Mouse (Mus musculus) hindbrain, embryonic 16.5 days (tissue): Measurements from ENCODE around the gene Eomes. TPM values are rescaled to one million over a fixed set of nuclear protein-coding genes. Genes with fewer than 3 reads are reported as not detected.

Experiments used
- ATAC-seq: fragments of 200-750 bp; cut with Nextera tagmentation; 2 replicates; pipeline ENCODE4 v1.8.0; 2017; ENCODE audit warnings: moderate TSS enrichment, moderate library complexity
- H3K27ac ChIP-seq: fragments of 300-500 bp; sonication (generic); 2 replicates; pipeline ENCODE4 v1.5.1; 2014; ENCODE audit warnings: low read depth, mild to moderate bottlenecking, control low read depth, low read length, moderate library complexity
- H3K27me3 ChIP-seq: fragments of 300-500 bp; sonication (generic); replicated peaks from 2 replicates; pipeline ENCODE4 v1.6.1; 2014; ENCODE audit warnings: low read length; ENCODE audit not compliant: control insufficient read depth, insufficient read depth
- H3K36me3 ChIP-seq: fragments of 300-500 bp; sonication (generic); 2 replicates; pipeline ENCODE4 v1.6.1; 2014; ENCODE audit warnings: mild to moderate bottlenecking, low read length, moderate library complexity, mixed read lengths; ENCODE audit not compliant: control insufficient read depth, insufficient read depth
- H3K4me1 ChIP-seq: fragments of 300-500 bp; sonication (generic); 2 replicates; pipeline ENCODE4 v1.6.1; 2014; ENCODE audit warnings: low read depth, low read length; ENCODE audit not compliant: control insufficient read depth, insufficient read depth
- H3K4me2 ChIP-seq: fragments of 300-500 bp; sonication (generic); 2 replicates; pipeline ENCODE4 v1.6.1; 2014; ENCODE audit warnings: mild to moderate bottlenecking, low read length, control low read depth, moderate library complexity
- H3K4me3 ChIP-seq: fragments of 300-500 bp; sonication (generic); 2 replicates; pipeline ENCODE4 v1.5.1; 2014; ENCODE audit warnings: mild to moderate bottlenecking, low read length, control low read depth, moderate library complexity
- H3K9ac ChIP-seq: fragments of 300-500 bp; sonication (generic); 2 replicates; pipeline ENCODE4 v1.6.1; 2014; ENCODE audit warnings: low read depth, mild to moderate bottlenecking, control low read depth, low read length, moderate library complexity
- H3K9me3 ChIP-seq: fragments of 300-500 bp; sonication (generic); 2 replicates; pipeline ENCODE4 v1.6.1; 2014; ENCODE audit warnings: mild to moderate bottlenecking, low read length, moderate library complexity; ENCODE audit not compliant: control insufficient read depth
- WGBS: fragments of 180-500 bp; shearing (Covaris S2); extraction: QIAGEN DNeasy Blood & Tissue Kit; methylation state at CpG from one replicate; pipeline ENCODE4 v1.1.7; 2014; 5-methylcytosine and 5-hydroxymethylcytosine counted together
- polyA plus RNA-seq: library from polyadenylated mRNA; unstranded; fragments of >200 nt; fragmentation: Nextera tagmentation; extraction: Ambion mirVana; gene quantifications from 2 replicates; pipeline ENCODE4 v1.2.1, GENCODE M21; 2015

Gene Eomes
- polyA plus RNA-seq, 1 experiment from 2014 or later, result 3.1 TPM

DNA sequence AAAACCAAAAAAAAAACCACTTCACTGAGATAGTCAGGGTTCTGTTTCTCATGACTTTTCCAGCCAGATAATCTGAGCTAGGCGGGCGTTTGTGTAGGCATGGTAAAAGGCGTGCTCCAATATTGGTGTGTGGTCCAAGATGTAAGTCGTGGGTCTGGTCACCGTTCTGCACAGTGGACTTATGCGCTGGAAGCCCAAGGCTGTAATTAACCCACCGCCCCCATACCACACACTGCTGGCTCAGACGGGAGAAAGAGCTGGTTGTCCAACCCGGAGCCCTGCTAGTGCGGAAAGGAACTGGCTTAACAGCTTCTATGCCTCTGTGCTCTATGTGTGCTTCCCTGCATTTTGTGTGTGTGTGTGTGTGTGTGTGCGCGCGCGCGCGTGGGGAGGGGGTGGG lies 8.7 kb upstream of the Eomes start:
- no peaks in the 10 kb centered on the region for H3K9me3 ChIP-seq
- no peak overlapping the region for H3K27ac ChIP-seq
- H3K36me3 ChIP-seq, result no peaks in the 10 kb centered on the region
- no peak overlapping the region for H3K9ac ChIP-seq
- WGBS, result 9% methylated on average over 16 of the region's 16 CpGs
- peaks cover 36% of the 10 kb centered on the region for H3K27me3 ChIP-seq
- no peak overlapping the region for H3K4me3 ChIP-seq
- no peak for ATAC-seq
- H3K4me1 ChIP-seq, result peaks cover 6% of the 10 kb centered on the region; the same call in 1 of the 2 replicates
- H3K4me2 ChIP-seq, result no peak overlapping the region

DNA sequence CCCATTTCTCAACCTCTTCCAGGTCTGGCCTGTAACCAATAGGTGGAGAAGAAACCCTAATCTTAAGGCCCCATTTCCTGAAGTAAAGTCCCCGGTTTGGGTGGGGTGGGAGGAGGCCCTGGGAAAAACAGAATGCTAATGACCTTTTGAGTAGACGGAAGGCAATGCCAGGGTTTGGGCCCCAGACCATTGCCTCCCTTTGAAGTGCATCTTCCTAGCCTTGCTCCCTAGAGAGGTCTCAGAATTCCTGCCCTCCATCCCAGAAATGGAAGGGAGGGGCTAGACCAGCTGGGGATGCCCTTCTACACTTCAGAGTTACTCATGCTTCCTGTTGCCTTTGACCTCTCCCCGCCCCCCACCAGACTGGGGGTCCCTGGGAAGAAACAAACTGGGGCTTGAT lies 6.7 kb upstream of the Eomes start:
- Histone ChIP-seq H3K27ac (no peak overlapping the region), H3K4me1 (peaks cover 6% of the 10 kb centered on the region), H3K9me3 (no peaks in the 10 kb centered on the region), H3K9ac (no peak overlapping the region), H3K4me2 (no peak overlapping the region), H3K27me3 (peaks cover 42% of the 10 kb centered on the region), H3K4me3 (no peak overlapping the region), H3K36me3 (no peaks in the 10 kb centered on the region)
- WGBS, result 9% methylated on average over 3 of the region's 3 CpGs
- no peak for ATAC-seq

DNA sequence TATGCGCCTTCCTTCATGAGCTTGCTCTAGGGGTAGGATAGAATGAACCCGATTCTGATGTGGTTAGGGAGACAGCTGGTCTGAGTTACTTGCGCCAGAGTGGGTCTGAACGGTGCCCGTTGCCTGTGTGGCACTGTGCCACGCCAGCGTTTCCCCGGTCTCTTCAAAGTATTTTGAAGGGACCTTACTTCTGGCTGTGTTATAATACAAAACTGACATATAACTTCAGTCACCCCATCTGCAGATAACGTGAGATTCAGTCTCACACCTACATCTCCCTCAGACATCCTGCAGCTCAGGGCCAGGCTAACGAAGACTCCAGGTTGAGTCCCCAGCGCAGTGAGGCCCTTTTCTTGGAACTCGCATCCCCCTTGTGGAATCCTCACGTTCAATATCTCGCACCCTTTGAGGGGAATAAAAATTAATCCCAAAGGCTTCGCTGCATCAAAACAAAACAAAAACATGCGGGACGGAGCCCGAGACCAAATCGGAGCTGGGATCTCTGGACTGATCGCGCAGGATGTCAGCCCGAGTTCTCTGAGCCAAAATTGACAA lies 1.7 kb upstream of the Eomes start:
- peaks cover 19% of the 10 kb centered on the region for H3K4me1 ChIP-seq
- peak overlapping the region; percentile 61 for H3K4me2 ChIP-seq
- H3K9me3 ChIP-seq, result no peaks in the 10 kb centered on the region
- no peak for ATAC-seq
- no peaks in the 10 kb centered on the region for H3K36me3 ChIP-seq
- H3K27me3 ChIP-seq, result peaks cover 46% of the 10 kb centered on the region
- no peak overlapping the region for H3K9ac ChIP-seq
- WGBS, result 1% methylated on average over 22 of the region's 22 CpGs
- H3K4me3 ChIP-seq, result peak overlapping the region; percentile 43
- H3K27ac ChIP-seq, result no peak overlapping the region

DNA sequence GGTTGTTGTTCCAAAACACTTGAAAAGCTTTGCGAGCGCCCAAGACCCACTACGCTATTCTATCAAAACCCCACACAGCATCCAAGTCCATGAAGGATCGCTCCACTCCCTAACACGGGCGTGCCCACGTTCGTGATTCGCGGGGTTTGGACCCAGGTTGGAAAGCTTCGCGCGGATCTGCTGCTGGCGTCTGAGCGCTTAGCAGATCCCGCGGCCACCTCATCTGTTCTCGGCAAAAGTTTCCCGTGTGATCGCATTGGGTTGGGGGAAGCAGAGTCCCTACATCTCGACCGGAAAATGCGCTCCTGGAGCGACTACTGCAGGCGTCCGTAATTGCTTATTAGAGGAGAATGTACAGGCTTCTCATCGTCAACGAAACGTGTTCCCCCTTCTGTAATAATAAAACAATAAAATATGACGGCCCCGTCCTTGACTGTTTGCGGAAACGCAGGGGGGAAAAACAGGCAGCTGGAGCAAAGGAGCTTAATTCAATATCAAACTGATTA lies 1.2 kb upstream of the Eomes start:
- Histone ChIP-seq H3K4me2 (peak overlapping the region; percentile 61), H3K9me3 (no peaks in the 10 kb centered on the region), H3K27me3 (peaks cover 51% of the 10 kb centered on the region), H3K4me3 (peak overlapping the region; percentile 43), H3K4me1 (peaks cover 19% of the 10 kb centered on the region), H3K9ac (no peak overlapping the region), H3K36me3 (no peaks in the 10 kb centered on the region), H3K27ac (no peak overlapping the region)
- under 1% methylated on average over 33 of the region's 33 CpGs for WGBS
- no peak; the same call in 1 of the 2 replicates for ATAC-seq

DNA sequence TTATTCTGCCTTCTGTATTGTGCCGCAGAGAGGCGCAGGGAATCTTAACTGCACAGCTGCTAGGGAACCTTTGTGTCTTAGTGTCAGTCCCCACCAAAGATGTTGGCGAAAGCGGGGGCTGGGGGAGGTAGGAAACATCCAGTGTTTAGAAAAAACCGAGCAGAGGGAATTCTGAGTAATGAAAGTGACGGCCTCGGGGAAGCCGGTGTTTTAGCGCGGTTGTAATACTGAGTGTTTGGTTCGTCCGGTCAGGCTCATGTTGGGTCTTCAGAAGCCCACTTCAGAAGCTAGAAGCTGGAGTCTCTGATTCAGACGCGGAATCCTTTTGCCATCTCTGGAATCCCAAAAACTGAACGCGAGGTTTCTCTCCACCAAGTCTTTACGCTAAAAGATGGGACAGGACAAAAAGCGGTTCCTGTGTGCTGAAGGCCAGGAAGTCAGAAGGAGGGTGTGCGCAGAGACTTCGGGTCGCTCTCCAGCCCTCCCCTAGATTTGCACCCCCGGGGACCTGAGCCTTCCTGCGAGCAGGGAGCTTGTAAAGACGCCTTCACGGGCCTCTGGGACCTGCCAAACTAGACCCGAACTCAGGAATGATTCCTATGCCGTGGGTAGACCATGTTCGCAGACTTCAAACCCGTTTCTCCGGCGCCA lies 606 bp upstream of the Eomes start:
- Histone ChIP-seq H3K27me3 (peaks cover 54% of the 10 kb centered on the region), H3K36me3 (no peaks in the 10 kb centered on the region), H3K9me3 (no peaks in the 10 kb centered on the region), H3K27ac (no peak overlapping the region), H3K9ac (no peak overlapping the region), H3K4me2 (peak overlapping the region; percentile 61), H3K4me3 (peak overlapping the region; percentile 43), H3K4me1 (peaks cover 19% of the 10 kb centered on the region)
- 1% methylated on average over 31 of the region's 31 CpGs for WGBS
- ATAC-seq, result no peak

DNA sequence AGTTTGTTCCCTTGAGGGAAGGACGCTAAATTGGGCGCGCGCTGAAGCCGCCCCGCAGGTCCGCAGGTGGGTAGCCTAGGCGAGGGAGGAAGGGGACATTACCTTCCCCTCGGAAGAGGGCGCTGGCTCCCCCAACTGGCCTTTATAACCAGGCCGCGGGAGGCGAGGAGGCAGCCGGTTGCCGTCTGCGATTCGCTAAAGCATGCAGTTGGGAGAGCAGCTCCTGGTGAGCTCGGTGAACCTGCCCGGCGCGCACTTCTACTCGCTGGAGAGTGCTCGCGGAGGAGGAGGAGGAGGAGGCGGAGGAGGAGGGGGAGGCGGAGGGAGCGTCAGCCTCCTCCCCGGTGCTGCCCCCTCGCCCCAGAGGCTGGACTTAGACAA lies 436 bp downstream of the Eomes start:
- H3K9ac ChIP-seq, result peak overlapping the region; percentile 48
- no peak overlapping the region for H3K27ac ChIP-seq
- peak overlapping the region; percentile 61 for H3K4me2 ChIP-seq
- H3K4me1 ChIP-seq, result peaks cover 19% of the 10 kb centered on the region
- WGBS, result under 1% methylated on average over 23 of the region's 29 CpGs
- H3K36me3 ChIP-seq, result no peaks in the 10 kb centered on the region
- ATAC-seq, result peak; percentile 30; the same call in 1 of the 2 replicates
- H3K4me3 ChIP-seq, result peak overlapping the region; percentile 43
- no peaks in the 10 kb centered on the region for H3K9me3 ChIP-seq
- peaks cover 56% of the 10 kb centered on the region for H3K27me3 ChIP-seq

DNA sequence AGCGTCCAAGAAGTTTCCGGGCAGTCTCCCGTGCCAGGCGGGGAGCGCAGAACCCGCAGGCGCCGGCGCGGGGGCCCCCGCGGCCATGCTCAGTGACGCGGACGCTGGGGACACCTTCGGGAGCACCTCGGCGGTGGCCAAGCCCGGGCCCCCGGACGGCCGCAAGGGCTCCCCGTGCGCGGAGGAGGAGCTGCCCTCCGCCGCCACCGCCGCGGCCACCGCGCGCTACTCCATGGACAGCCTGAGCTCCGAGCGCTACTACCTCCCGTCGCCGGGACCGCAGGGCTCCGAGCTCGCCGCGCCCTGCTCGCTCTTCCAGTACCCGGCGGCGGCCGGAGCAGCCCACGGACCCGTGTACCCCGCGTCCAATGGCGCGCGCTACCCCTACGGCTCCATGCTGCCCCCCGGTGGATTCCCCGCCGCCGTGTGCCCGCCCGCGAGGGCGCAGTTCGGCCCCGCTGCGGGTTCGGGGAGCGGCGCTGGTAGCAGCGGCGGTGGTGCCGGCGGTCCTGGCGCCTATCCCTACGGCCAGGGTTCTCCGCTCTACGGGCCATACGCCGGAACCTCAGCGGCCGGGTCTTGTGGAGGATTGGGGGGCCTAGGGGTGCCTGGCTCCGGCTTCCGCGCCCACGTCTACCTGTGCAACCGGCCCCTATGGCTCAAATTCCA lies 961 bp downstream of the Eomes start:
- 1% methylated on average over 63 of the region's 87 CpGs for WGBS
- peaks cover 61% of the 10 kb centered on the region for H3K27me3 ChIP-seq
- H3K4me1 ChIP-seq, result peaks cover 19% of the 10 kb centered on the region
- no peak overlapping the region for H3K27ac ChIP-seq
- H3K9ac ChIP-seq, result peak overlapping the region; percentile 48
- H3K9me3 ChIP-seq, result no peaks in the 10 kb centered on the region
- H3K36me3 ChIP-seq, result no peaks in the 10 kb centered on the region
- ATAC-seq, result peak; percentile 70
- H3K4me2 ChIP-seq, result peak overlapping the region; percentile 61
- peak overlapping the region; percentile 43 for H3K4me3 ChIP-seq

DNA sequence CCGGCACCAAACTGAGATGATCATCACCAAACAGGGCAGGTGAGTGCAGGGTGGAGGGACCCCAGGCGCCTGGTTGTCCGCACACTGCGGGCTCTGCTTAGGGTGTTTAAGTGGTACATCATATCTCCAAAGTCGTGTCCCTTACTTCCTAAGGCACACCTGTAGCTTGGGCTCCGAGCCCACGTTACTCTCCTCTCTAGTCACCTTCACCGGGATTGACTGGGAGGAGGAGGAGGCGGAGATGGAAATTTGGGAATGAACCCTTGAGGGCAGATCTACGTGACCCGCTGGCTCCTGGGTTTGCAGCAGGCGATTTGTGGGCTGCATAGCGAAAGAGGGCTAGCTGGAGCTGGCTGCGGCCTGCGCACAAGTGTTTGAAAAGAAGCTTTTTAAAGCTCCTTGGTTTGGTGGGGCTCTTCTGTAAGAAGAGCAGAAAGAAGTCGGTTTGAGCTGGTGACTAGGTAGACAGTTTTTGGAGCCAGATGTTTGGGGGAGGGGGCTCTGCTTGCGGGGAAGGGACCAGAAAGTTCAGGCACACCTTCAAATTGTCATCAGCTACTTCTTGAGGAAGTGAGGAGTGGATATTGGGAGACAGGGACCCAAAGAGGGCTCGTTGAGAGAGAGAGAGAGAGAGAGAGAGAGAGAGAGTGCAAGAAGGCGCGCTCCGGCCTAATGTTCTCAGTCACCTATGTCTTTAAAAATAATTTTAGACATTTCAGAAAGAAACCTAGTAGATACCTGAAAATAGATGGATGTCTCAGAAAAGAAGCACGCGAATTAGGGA lies 1.7 kb downstream of the Eomes start:
- 4% methylated on average over 23 of the region's 23 CpGs for WGBS
- peak overlapping the region; percentile 61 for H3K4me2 ChIP-seq
- peaks cover 64% of the 10 kb centered on the region for H3K27me3 ChIP-seq
- no peaks in the 10 kb centered on the region for H3K36me3 ChIP-seq
- no peaks in the 10 kb centered on the region for H3K9me3 ChIP-seq
- H3K4me1 ChIP-seq, result peaks cover 19% of the 10 kb centered on the region
- H3K4me3 ChIP-seq, result peak overlapping the region; percentile 43
- ATAC-seq, result no peak
- no peak overlapping the region for H3K27ac ChIP-seq
- H3K9ac ChIP-seq, result no peak overlapping the region
